Mouse (Mus musculus): ENCODE measurements around the gene Mansc4. TPM values are rescaled to one million over a fixed set of nuclear protein-coding genes. Genes with fewer than 3 reads are reported as not detected.

Mansc4 gene
- 4.7 and 6.1 TPM in 2 replicates for polyA plus RNA-seq (2014; fragmentation: Nextera tagmentation; extraction: Ambion mirVana)

- peak; percentile 77 for ATAC-seq (ENCODE audit: low FRiP score, low TSS enrichment)
- peak within 1 kb of the TSS; percentile 24 for H3K4me3 ChIP-seq (ENCODE audit: low read length)
- peaks cover 7% of the 10 kb centered on the region; the same call in 1 of the 2 replicates for H3K4me1 ChIP-seq (ENCODE audit: control insufficient read depth, insufficient read depth, low read length)
- no peaks in the 10 kb centered on the region for H3K36me3 ChIP-seq (ENCODE audit: control insufficient read depth, insufficient read depth, low read length)
- H3K27ac ChIP-seq (ENCODE audit: low read depth, low read length): peak within 1 kb of the TSS; percentile 51
- H3K27me3 ChIP-seq (ENCODE audit: control insufficient read depth, insufficient read depth, low read length): peaks cover 21% of the 10 kb centered on the region
- WGBS: 3% methylated on average over 20 of the region's 20 CpGs
- peak within 1 kb of the TSS; percentile 42 for H3K9ac ChIP-seq (ENCODE audit: low read depth, low read length)
- H3K9me3 ChIP-seq (ENCODE audit: control insufficient read depth, low read length): no peaks in the 10 kb centered on the region
- peak within 1 kb of the TSS; percentile 42 for H3K4me2 ChIP-seq (replicated peaks; ENCODE audit: low read depth, low read length)
These were observed at the start of gene Mansc4 for GRCm38 (mm10) chr6:147086594-147087225. Mansc4 (minus strand) TSS chr6:147087032.

- Histone ChIP-seq H3K9ac (ENCODE audit: low read depth, low read length) (no peak overlapping the region), H3K27ac (ENCODE audit: low read depth, low read length) (no peak overlapping the region), H3K4me2 (replicated peaks; ENCODE audit: low read depth, low read length) (no peak overlapping the region), H3K4me1 (ENCODE audit: control insufficient read depth, insufficient read depth, low read length) (no peaks in the 10 kb centered on the region), H3K4me3 (ENCODE audit: low read length) (no peak overlapping the region), H3K9me3 (ENCODE audit: control insufficient read depth, low read length) (no peaks in the 10 kb centered on the region), H3K27me3 (ENCODE audit: control insufficient read depth, insufficient read depth, low read length) (no peaks in the 10 kb centered on the region), H3K36me3 (ENCODE audit: control insufficient read depth, insufficient read depth, low read length) (no peaks in the 10 kb centered on the region)
- no peak for ATAC-seq (ENCODE audit: low FRiP score, low TSS enrichment)
- WGBS: 82% methylated on average over 10 of the region's 10 CpGs
These were observed 40.4 kb upstream of the Mansc4 start for GRCm38 (mm10) chr6:147127239-147127638.

- H3K36me3 ChIP-seq (ENCODE audit: control insufficient read depth, insufficient read depth, low read length): no peaks in the 10 kb centered on the region
- H3K4me3 ChIP-seq (ENCODE audit: low read length): no peak overlapping the region
- H3K9ac ChIP-seq (ENCODE audit: low read depth, low read length): no peak overlapping the region
- H3K27ac ChIP-seq (ENCODE audit: low read depth, low read length): no peak overlapping the region
- H3K9me3 ChIP-seq (ENCODE audit: control insufficient read depth, low read length): no peaks in the 10 kb centered on the region
- H3K4me2 ChIP-seq (replicated peaks; ENCODE audit: low read depth, low read length): no peak overlapping the region
- no peaks in the 10 kb centered on the region for H3K27me3 ChIP-seq (ENCODE audit: control insufficient read depth, insufficient read depth, low read length)
- ATAC-seq (ENCODE audit: low FRiP score, low TSS enrichment): no peak
- no peaks in the 10 kb centered on the region for H3K4me1 ChIP-seq (ENCODE audit: control insufficient read depth, insufficient read depth, low read length)
- WGBS: 61% methylated on average over 6 of the region's 6 CpGs
These were observed 34.5 kb upstream of the Mansc4 start for GRCm38 (mm10) chr6:147121320-147121719.

GRCm38 (mm10) chr6:147118190-147118589 is 31.4 kb upstream of the Mansc4 start:
- H3K9ac ChIP-seq (ENCODE audit: low read depth, low read length): no peak overlapping the region
- no peak overlapping the region for H3K4me3 ChIP-seq (ENCODE audit: low read length)
- WGBS: 87% methylated on average over 3 of the region's 3 CpGs
- no peak overlapping the region for H3K4me2 ChIP-seq (replicated peaks; ENCODE audit: low read depth, low read length)
- no peaks in the 10 kb centered on the region for H3K9me3 ChIP-seq (ENCODE audit: control insufficient read depth, low read length)
- H3K27me3 ChIP-seq (ENCODE audit: control insufficient read depth, insufficient read depth, low read length): no peaks in the 10 kb centered on the region
- ATAC-seq (ENCODE audit: low FRiP score, low TSS enrichment): no peak
- no peaks in the 10 kb centered on the region for H3K4me1 ChIP-seq (ENCODE audit: control insufficient read depth, insufficient read depth, low read length)
- no peaks in the 10 kb centered on the region for H3K36me3 ChIP-seq (ENCODE audit: control insufficient read depth, insufficient read depth, low read length)
- no peak overlapping the region for H3K27ac ChIP-seq (ENCODE audit: low read depth, low read length)

- no peak for ATAC-seq (ENCODE audit: low FRiP score, low TSS enrichment)
- H3K27ac ChIP-seq (ENCODE audit: low read depth, low read length): no peak overlapping the region
- H3K27me3 ChIP-seq (ENCODE audit: control insufficient read depth, insufficient read depth, low read length): no peaks in the 10 kb centered on the region
- H3K36me3 ChIP-seq (ENCODE audit: control insufficient read depth, insufficient read depth, low read length): no peaks in the 10 kb centered on the region
- H3K9ac ChIP-seq (ENCODE audit: low read depth, low read length): no peak overlapping the region
- no peaks in the 10 kb centered on the region for H3K4me1 ChIP-seq (ENCODE audit: control insufficient read depth, insufficient read depth, low read length)
- 89% methylated on average over 7 of the region's 7 CpGs for WGBS
- no peak overlapping the region for H3K4me3 ChIP-seq (ENCODE audit: low read length)
- H3K9me3 ChIP-seq (ENCODE audit: control insufficient read depth, low read length): no peaks in the 10 kb centered on the region
- H3K4me2 ChIP-seq (replicated peaks; ENCODE audit: low read depth, low read length): no peak overlapping the region
These were observed 30.9 kb upstream of the Mansc4 start for GRCm38 (mm10) chr6:147117764-147118163.

- Histone ChIP-seq H3K27me3 (ENCODE audit: control insufficient read depth, insufficient read depth, low read length) (no peaks in the 10 kb centered on the region), H3K27ac (ENCODE audit: low read depth, low read length) (no peak overlapping the region), H3K9me3 (ENCODE audit: control insufficient read depth, low read length) (no peaks in the 10 kb centered on the region), H3K4me2 (replicated peaks; ENCODE audit: low read depth, low read length) (no peak overlapping the region), H3K36me3 (ENCODE audit: control insufficient read depth, insufficient read depth, low read length) (0 out of 2 replicates have a peak, but pooled peaks cover 4% of the 10 kb centered on the region), H3K4me3 (ENCODE audit: low read length) (no peak overlapping the region), H3K4me1 (ENCODE audit: control insufficient read depth, insufficient read depth, low read length) (no peaks in the 10 kb centered on the region), H3K9ac (ENCODE audit: low read depth, low read length) (no peak overlapping the region)
- peak; percentile 60; the same call in 1 of the 2 replicates for ATAC-seq (ENCODE audit: low FRiP score, low TSS enrichment)
- 8% methylated on average over 10 of the region's 10 CpGs for WGBS
These were observed 29.7 kb upstream of the Mansc4 start for GRCm38 (mm10) chr6:147116579-147116978.

GRCm38 (mm10) chr6:147109283-147109682 is 22.5 kb upstream of the Mansc4 start:
- 87% methylated on average over 7 of the region's 7 CpGs for WGBS
- Histone ChIP-seq H3K27ac (ENCODE audit: low read depth, low read length) (no peak overlapping the region), H3K27me3 (ENCODE audit: control insufficient read depth, insufficient read depth, low read length) (no peaks in the 10 kb centered on the region), H3K36me3 (ENCODE audit: control insufficient read depth, insufficient read depth, low read length) (peaks cover 29% of the 10 kb centered on the region), H3K4me3 (ENCODE audit: low read length) (no peak overlapping the region), H3K9ac (ENCODE audit: low read depth, low read length) (no peak overlapping the region), H3K4me2 (replicated peaks; ENCODE audit: low read depth, low read length) (no peak overlapping the region), H3K4me1 (ENCODE audit: control insufficient read depth, insufficient read depth, low read length) (no peaks in the 10 kb centered on the region), H3K9me3 (ENCODE audit: control insufficient read depth, low read length) (no peaks in the 10 kb centered on the region)
- ATAC-seq (ENCODE audit: low FRiP score, low TSS enrichment): no peak

- no peak overlapping the region for H3K4me2 ChIP-seq (replicated peaks; ENCODE audit: low read depth, low read length)
- ATAC-seq (ENCODE audit: low FRiP score, low TSS enrichment): no peak
- H3K9ac ChIP-seq (ENCODE audit: low read depth, low read length): no peak overlapping the region
- no peaks in the 10 kb centered on the region for H3K27me3 ChIP-seq (ENCODE audit: control insufficient read depth, insufficient read depth, low read length)
- H3K4me1 ChIP-seq (ENCODE audit: control insufficient read depth, insufficient read depth, low read length): no peaks in the 10 kb centered on the region
- H3K9me3 ChIP-seq (ENCODE audit: control insufficient read depth, low read length): no peaks in the 10 kb centered on the region
- H3K27ac ChIP-seq (ENCODE audit: low read depth, low read length): no peak overlapping the region
- peaks cover 34% of the 10 kb centered on the region for H3K36me3 ChIP-seq (ENCODE audit: control insufficient read depth, insufficient read depth, low read length)
- no peak overlapping the region for H3K4me3 ChIP-seq (ENCODE audit: low read length)
- 90% methylated on average over 6 of the region's 6 CpGs for WGBS
These were observed 19.9 kb upstream of the Mansc4 start for GRCm38 (mm10) chr6:147106716-147107115.

- no peak for ATAC-seq (ENCODE audit: low FRiP score, low TSS enrichment)
- no peak overlapping the region for H3K9ac ChIP-seq (ENCODE audit: low read depth, low read length)
- 100% methylated on average over 1 of the region's 1 CpGs for WGBS
- H3K4me1 ChIP-seq (ENCODE audit: control insufficient read depth, insufficient read depth, low read length): no peaks in the 10 kb centered on the region
- no peaks in the 10 kb centered on the region for H3K27me3 ChIP-seq (ENCODE audit: control insufficient read depth, insufficient read depth, low read length)
- no peaks in the 10 kb centered on the region for H3K9me3 ChIP-seq (ENCODE audit: control insufficient read depth, low read length)
- H3K27ac ChIP-seq (ENCODE audit: low read depth, low read length): no peak overlapping the region
- H3K4me2 ChIP-seq (replicated peaks; ENCODE audit: low read depth, low read length): no peak overlapping the region
- no peak overlapping the region for H3K4me3 ChIP-seq (ENCODE audit: low read length)
- peaks cover 34% of the 10 kb centered on the region for H3K36me3 ChIP-seq (ENCODE audit: control insufficient read depth, insufficient read depth, low read length)
These were observed 18.7 kb upstream of the Mansc4 start for GRCm38 (mm10) chr6:147105529-147105928.
